Mouse (Mus musculus) forebrain, embryonic 12.5 days (tissue): ENCODE measurements around the gene Wfs1. TPM values are rescaled to one million over a fixed set of nuclear protein-coding genes. Genes with fewer than 3 reads are reported as not detected.

Experiments used
- ATAC-seq: fragments of 200-750 bp; cut with Nextera tagmentation; 2 replicates; pipeline ENCODE4 v1.8.0; 2017; ENCODE audit warnings: moderate TSS enrichment; ENCODE audit not compliant: low FRiP score
- H3K27ac ChIP-seq: fragments of 300-500 bp; sonication (generic); 2 replicates; pipeline ENCODE4 v1.5.1; 2016; ENCODE audit warnings: mild to moderate bottlenecking
- H3K27me3 ChIP-seq: fragments of 300-500 bp; sonication (generic); 2 replicates; pipeline ENCODE4 v1.6.1; 2016; ENCODE audit warnings: mild to moderate bottlenecking
- H3K36me3 ChIP-seq: fragments of 300-500 bp; sonication (generic); replicated peaks from 2 replicates; pipeline ENCODE4 v1.6.1; 2016; ENCODE audit warnings: mild to moderate bottlenecking
- H3K4me1 ChIP-seq: fragments of 300-500 bp; sonication (generic); 2 replicates; pipeline ENCODE4 v1.6.1; 2016
- H3K4me2 ChIP-seq: fragments of 300-500 bp; sonication (generic); 2 replicates; pipeline ENCODE4 v1.6.1; 2016; ENCODE audit warnings: mild to moderate bottlenecking, moderate library complexity
- H3K4me3 ChIP-seq: fragments of 300-500 bp; sonication (generic); replicated peaks from 2 replicates; pipeline ENCODE4 v1.5.1; 2016; ENCODE audit warnings: mild to moderate bottlenecking
- H3K9ac ChIP-seq: fragments of 300-500 bp; sonication (generic); 2 replicates; pipeline ENCODE4 v1.6.1; 2016; ENCODE audit warnings: mild to moderate bottlenecking
- H3K9me3 ChIP-seq: fragments of 300-500 bp; sonication (generic); 2 replicates; pipeline ENCODE4 v1.6.1; 2016
- WGBS: fragments of 180-500 bp; shearing (Covaris S2); methylation state at CpG from one replicate; pipeline ENCODE4 v1.1.7; 2016; 5-methylcytosine and 5-hydroxymethylcytosine counted together
- polyA plus RNA-seq: library from polyadenylated mRNA; unstranded; fragments of >200 nt; fragmentation: Nextera tagmentation; extraction: Ambion mirVana; gene quantifications from 2 replicates; pipeline ENCODE4 v1.2.1, GENCODE M21; 2016

The Wfs1 gene
- polyA plus RNA-seq, 1 experiment from 2014 or later: 7.8 TPM

DNA sequence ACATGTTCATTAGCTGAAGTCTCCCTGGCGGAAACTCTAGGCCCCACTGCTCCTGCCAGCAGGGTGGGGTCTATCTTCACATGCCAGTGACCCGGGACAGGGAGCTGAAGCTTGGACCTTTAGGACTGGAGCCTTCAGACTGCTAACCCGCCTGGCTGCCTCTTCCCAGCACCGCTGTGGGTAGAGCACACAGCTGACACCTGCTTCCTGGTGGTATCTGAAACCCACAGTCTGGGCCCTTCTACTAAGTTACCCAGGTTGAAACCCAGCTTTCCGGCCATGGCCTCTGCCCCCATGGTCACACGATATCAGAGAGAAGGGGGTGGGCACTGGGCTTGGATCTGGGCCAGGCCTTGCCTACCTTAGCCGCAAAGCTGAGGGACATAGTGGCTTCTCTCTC lies 9.4 kb downstream of the Wfs1 start:
- no peak overlapping the region for H3K27ac ChIP-seq
- no peak overlapping the region for H3K9ac ChIP-seq
- ATAC-seq: no peak
- H3K36me3 ChIP-seq: peaks cover 11% of the 10 kb centered on the region
- no peak overlapping the region for H3K4me3 ChIP-seq
- no peak overlapping the region for H3K4me2 ChIP-seq
- no peaks in the 10 kb centered on the region for H3K27me3 ChIP-seq
- H3K4me1 ChIP-seq: peaks cover 9% of the 10 kb centered on the region; the same call in 1 of the 2 replicates
- 91% methylated on average over 7 of the region's 7 CpGs for WGBS
- no peaks in the 10 kb centered on the region for H3K9me3 ChIP-seq

DNA sequence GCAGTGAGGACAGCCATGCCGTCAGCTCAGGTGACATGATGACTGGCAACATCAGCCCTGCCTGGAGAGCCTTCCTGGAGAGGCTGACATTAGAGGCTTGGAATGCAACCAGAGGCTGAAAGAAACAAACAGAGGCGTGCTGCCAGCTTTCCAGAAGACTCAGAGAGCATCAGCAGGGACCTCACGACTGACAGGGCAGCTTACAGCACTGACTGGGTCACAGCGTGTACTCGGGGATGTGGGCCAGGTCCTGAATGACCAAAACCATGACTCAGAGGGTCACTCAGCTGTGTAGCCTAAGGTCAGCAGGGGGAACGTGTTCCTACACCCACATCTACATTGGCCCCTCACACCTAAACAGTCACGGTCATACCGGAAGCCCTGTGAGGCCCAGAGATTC lies 10.0 kb downstream of the Wfs1 start:
- H3K27me3 ChIP-seq: no peaks in the 10 kb centered on the region
- peaks cover 9% of the 10 kb centered on the region; the same call in 1 of the 2 replicates for H3K4me1 ChIP-seq
- ATAC-seq: no peak
- no peak overlapping the region for H3K9ac ChIP-seq
- H3K4me2 ChIP-seq: no peak overlapping the region
- H3K9me3 ChIP-seq: no peaks in the 10 kb centered on the region
- WGBS: 86% methylated on average over 8 of the region's 8 CpGs
- peaks cover 11% of the 10 kb centered on the region for H3K36me3 ChIP-seq
- H3K27ac ChIP-seq: no peak overlapping the region
- H3K4me3 ChIP-seq: no peak overlapping the region

DNA sequence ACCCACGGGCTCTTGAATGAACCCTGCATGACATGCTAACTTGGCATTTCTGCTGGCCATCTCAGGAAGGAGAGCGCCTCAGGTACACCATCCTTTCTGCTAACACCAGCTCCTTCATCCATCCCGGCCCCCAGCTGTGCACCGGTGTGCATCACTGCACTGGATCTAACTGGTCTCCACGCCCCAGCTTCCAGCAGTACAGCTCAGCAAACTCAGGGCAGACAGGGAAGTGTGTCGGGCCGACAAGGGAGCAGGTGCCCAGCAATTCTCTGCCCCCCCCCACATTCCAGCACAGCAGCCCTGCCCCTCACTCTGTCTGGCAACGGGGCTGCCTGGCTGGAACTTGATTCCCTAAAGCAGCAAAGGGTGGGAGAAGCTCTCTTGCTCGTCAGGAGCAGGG lies 11.2 kb downstream of the Wfs1 start:
- Histone ChIP-seq H3K4me3 (no peak overlapping the region), H3K27ac (no peak overlapping the region), H3K36me3 (peaks cover 18% of the 10 kb centered on the region), H3K4me1 (peaks cover 9% of the 10 kb centered on the region; the same call in 1 of the 2 replicates), H3K4me2 (no peak overlapping the region), H3K27me3 (no peaks in the 10 kb centered on the region), H3K9me3 (no peaks in the 10 kb centered on the region), H3K9ac (0 out of 2 replicates have a peak overlapping the region, but pooled peaks have one; percentile 25)
- no peak for ATAC-seq
- 70% methylated on average over 9 of the region's 9 CpGs for WGBS

DNA sequence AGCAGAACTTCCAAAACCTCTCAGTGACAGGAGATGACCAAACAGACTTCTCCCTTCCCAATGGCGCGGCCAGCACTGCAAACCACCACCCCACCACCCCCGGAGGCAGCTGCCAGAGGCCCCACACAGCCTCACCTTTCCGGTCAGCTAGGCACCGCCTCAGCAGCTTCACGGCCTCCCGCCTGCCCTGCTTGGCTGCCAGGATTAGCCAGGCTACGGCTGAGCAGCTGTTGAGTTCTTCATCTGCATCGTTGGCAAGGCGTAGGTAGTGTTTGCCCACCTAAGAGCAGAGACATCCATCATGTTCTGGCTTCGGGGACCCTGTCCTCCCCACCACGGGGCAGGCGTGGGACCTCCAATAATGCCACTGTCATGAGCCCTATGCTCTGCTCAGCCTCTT lies 13.7 kb downstream of the Wfs1 start:
- no peak overlapping the region for H3K4me3 ChIP-seq
- H3K4me1 ChIP-seq: no peaks in the 10 kb centered on the region
- no peaks in the 10 kb centered on the region for H3K9me3 ChIP-seq
- no peak overlapping the region for H3K4me2 ChIP-seq
- ATAC-seq: no peak
- H3K27ac ChIP-seq: no peak overlapping the region
- peaks cover 32% of the 10 kb centered on the region for H3K36me3 ChIP-seq
- 87% methylated on average over 13 of the region's 13 CpGs for WGBS
- no peak overlapping the region for H3K9ac ChIP-seq
- 0 out of 2 replicates have a peak, but pooled peaks cover 3% of the 10 kb centered on the region for H3K27me3 ChIP-seq

DNA sequence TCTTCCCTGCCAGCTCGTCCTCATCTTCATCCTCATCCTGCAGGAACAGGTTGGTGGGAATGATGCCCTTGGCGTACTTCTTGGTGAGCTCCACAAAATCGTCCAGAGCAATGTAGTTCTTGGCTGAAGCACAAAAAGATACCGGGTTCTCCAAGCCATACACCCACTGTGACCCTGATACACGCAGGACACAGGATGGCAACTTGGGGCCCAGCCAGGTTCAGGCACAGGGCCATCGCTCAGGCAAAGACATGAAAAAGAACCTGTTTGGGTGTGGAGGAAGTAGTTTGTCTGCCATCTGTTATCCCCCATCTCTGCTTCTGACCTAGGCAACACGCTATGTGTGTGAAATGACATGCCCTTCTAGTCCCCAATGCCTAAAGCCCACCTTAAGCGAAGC lies 17.4 kb downstream of the Wfs1 start:
- ATAC-seq: no peak
- H3K4me2 ChIP-seq: no peak overlapping the region
- peaks cover 55% of the 10 kb centered on the region for H3K36me3 ChIP-seq
- H3K4me3 ChIP-seq: no peak overlapping the region
- no peak overlapping the region for H3K9ac ChIP-seq
- 89% methylated on average over 8 of the region's 8 CpGs for WGBS
- H3K27ac ChIP-seq: no peak overlapping the region
- H3K27me3 ChIP-seq: 0 out of 2 replicates have a peak, but pooled peaks cover 3% of the 10 kb centered on the region
- H3K4me1 ChIP-seq: no peaks in the 10 kb centered on the region
- no peaks in the 10 kb centered on the region for H3K9me3 ChIP-seq

DNA sequence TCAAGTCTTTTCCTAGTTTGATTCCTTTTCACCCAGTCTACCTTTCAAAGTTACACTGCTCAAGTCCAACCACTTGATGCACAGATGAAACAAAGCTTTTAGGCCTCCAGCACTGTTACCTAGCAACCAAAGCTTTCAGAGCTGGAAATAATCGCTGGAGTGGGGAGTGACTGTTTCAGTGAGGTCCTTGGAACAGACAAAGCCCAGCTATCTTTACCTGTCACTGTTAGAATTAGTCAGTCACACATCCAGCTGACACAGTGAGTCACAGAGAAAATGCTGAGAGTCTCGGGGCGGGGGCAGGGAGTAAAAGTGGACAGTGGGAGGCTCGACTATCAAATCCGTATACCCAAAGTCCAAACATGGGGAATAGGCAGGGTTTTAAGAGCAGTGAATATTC lies 28.5 kb downstream of the Wfs1 start:
- Histone ChIP-seq H3K9me3 (no peaks in the 10 kb centered on the region), H3K4me1 (peaks cover 17% of the 10 kb centered on the region), H3K9ac (no peak overlapping the region), H3K4me2 (peak overlapping the region; percentile 10; the same call in 1 of the 2 replicates), H3K36me3 (no peaks in the 10 kb centered on the region), H3K4me3 (no peak overlapping the region), H3K27me3 (0 out of 2 replicates have a peak, but pooled peaks cover 9% of the 10 kb centered on the region), H3K27ac (no peak overlapping the region)
- WGBS: 13% methylated on average over 5 of the region's 5 CpGs
- peak; percentile 44; the same call in 1 of the 2 replicates for ATAC-seq

DNA sequence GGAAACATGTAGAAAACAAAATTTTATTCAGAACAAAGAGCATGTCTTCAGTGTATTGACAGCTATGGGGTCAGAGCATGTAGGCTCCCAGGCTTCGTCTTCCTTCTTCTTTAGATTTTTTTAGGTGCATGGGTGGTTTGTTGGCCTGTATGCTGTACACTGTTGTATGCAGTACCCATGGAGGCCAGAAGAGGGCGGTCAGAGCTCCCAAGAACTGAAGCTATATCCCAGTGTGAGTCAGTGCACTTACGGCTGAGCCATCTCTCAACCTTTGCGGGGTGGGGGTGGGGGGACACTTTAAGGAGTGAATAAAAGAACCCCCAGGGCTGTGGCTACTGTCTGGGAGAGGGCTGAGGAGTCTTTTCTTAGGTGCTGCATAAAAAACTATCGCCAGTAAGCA lies 30.2 kb downstream of the Wfs1 start:
- Histone ChIP-seq H3K4me2 (no peak overlapping the region), H3K9ac (no peak overlapping the region), H3K4me3 (no peak overlapping the region), H3K27ac (no peak overlapping the region), H3K36me3 (no peaks in the 10 kb centered on the region), H3K27me3 (0 out of 2 replicates have a peak, but pooled peaks cover 9% of the 10 kb centered on the region), H3K4me1 (peaks cover 17% of the 10 kb centered on the region), H3K9me3 (no peaks in the 10 kb centered on the region)
- 30% methylated on average over 5 of the region's 5 CpGs for WGBS
- 0 out of 2 replicates have a peak, but pooled peaks have one; percentile 63 for ATAC-seq

DNA sequence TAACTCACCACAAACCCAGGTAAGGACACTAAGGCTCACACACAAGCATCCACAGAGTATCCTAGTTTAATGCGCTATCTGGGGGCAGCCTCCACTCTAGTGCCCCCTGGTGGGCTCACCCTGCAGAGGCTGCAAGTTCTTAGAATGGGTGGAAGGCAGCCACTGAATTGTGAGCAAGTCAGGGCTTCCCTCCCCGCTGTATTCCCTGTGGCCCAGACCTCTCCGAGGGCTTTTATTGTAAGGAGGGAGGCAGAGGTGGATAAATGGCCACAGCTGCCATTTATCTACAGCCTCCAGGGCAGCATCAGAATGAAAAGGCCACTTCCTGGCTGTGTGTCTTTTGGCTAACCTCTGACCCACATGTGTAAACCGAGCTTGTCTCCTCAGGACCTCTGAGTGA lies 33.6 kb downstream of the Wfs1 start:
- Histone ChIP-seq H3K9ac (no peak overlapping the region), H3K27ac (no peak overlapping the region), H3K4me1 (peaks cover 7% of the 10 kb centered on the region), H3K4me2 (no peak overlapping the region), H3K36me3 (no peaks in the 10 kb centered on the region), H3K27me3 (0 out of 2 replicates have a peak, but pooled peaks cover 9% of the 10 kb centered on the region), H3K4me3 (no peak overlapping the region), H3K9me3 (no peaks in the 10 kb centered on the region)
- peak; percentile 21; the same call in 1 of the 2 replicates for ATAC-seq
- 31% methylated on average over 4 of the region's 4 CpGs for WGBS

DNA sequence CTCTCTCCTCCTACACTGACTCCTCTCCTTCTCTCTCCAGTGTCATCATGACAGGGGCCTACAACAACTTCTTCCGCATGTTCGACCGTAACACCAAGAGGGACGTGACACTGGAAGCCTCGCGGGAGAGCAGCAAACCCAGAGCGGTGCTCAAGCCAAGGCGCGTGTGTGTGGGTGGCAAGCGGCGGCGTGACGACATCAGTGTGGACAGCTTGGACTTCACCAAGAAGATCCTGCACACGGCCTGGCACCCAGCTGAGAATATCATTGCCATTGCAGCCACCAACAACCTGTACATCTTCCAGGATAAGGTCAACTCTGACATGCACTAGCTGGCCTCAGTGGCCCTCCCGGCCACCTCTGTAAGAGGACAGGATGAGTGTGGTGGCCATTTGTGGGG lies 36.7 kb downstream of the Wfs1 start:
- Histone ChIP-seq H3K4me2 (no peak overlapping the region), H3K36me3 (no peaks in the 10 kb centered on the region), H3K27ac (no peak overlapping the region), H3K9me3 (no peaks in the 10 kb centered on the region), H3K4me1 (peaks cover under 1% of the 10 kb centered on the region; the same call in 1 of the 2 replicates), H3K9ac (no peak overlapping the region), H3K4me3 (no peak overlapping the region), H3K27me3 (peaks cover 35% of the 10 kb centered on the region)
- no peak for ATAC-seq
- WGBS: 93% methylated on average over 15 of the region's 15 CpGs

DNA sequence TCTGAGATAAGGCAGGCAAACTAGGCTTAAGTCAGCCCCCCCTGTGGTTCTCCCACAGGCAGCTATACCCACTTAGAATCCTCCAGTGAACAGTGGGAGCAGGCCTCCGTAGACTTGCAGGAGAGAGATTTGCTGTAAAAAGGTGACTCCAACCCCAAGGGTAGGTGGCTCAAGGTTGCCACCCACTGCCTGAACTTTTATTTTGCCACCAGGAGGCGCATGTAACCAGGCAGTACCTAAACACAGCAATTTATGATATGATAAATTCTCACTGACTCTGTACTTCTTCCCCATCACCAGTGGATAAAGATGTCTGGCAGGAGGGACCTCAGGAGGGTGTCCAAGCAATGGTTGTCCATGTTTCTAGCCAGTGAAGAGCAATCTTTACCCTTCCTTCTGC lies 38.1 kb downstream of the Wfs1 start:
- Histone ChIP-seq H3K9ac (no peak overlapping the region), H3K4me3 (no peak overlapping the region), H3K4me2 (no peak overlapping the region), H3K9me3 (no peaks in the 10 kb centered on the region), H3K4me1 (peaks cover 14% of the 10 kb centered on the region), H3K27ac (no peak overlapping the region), H3K36me3 (no peaks in the 10 kb centered on the region), H3K27me3 (peaks cover 38% of the 10 kb centered on the region)
- 61% methylated on average over 2 of the region's 2 CpGs for WGBS
- no peak for ATAC-seq

DNA sequence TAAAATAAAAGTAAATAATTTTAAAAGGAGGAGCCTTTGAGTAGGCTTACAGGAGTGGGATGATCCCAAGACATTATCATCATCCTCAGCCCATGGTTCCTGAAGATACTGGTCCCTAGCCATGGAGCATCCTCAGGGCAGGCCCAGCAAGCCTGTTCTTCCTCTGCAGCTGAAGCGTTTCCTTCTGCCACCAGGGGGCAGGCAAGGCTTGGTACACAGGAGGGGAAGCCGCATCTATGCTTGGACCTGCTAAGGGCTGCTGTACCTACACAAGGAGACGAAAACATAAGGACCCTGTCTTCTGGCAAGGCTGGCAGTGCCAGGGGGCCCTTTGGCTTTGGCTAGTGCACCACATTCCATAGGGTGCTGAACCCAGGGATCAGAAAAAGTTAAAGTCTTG lies 40.2 kb downstream of the Wfs1 start:
- H3K4me1 ChIP-seq: peaks cover 28% of the 10 kb centered on the region
- no peak overlapping the region for H3K9ac ChIP-seq
- no peak overlapping the region for H3K27ac ChIP-seq
- WGBS: 13% methylated on average over 3 of the region's 3 CpGs
- H3K36me3 ChIP-seq: no peaks in the 10 kb centered on the region
- no peak overlapping the region for H3K4me3 ChIP-seq
- ATAC-seq: peak; percentile 8; the same call in 1 of the 2 replicates
- no peaks in the 10 kb centered on the region for H3K9me3 ChIP-seq
- H3K27me3 ChIP-seq: peaks cover 58% of the 10 kb centered on the region
- H3K4me2 ChIP-seq: no peak overlapping the region

DNA sequence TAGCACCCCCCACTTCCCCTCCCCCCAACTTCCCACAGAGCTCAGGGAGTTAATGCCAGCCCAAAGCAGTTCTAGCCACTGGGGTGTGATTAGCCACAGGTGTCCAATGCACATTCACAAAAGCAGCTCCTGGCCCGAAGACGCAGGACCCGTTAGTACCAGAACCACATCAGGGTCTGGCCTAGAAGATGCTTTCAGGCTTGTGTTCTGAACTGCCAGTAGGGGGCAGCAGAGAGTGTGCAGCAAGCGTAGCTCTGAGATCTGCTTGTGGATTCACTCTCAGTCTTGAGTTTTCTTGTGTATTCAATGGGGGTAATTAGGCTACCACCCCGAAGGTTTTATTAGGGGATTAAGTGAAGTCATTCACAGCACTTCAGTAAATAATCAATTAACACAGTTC lies 42.6 kb downstream of the Wfs1 start:
- Histone ChIP-seq H3K4me2 (no peak overlapping the region), H3K27ac (0 out of 2 replicates have a peak overlapping the region, but pooled peaks have one; percentile 65), H3K36me3 (no peaks in the 10 kb centered on the region), H3K9me3 (no peaks in the 10 kb centered on the region), H3K4me1 (peaks cover 28% of the 10 kb centered on the region), H3K4me3 (no peak overlapping the region), H3K27me3 (peaks cover 58% of the 10 kb centered on the region), H3K9ac (no peak overlapping the region)
- WGBS: 9% methylated on average over 5 of the region's 5 CpGs
- ATAC-seq: peak; percentile 37; the same call in 1 of the 2 replicates

DNA sequence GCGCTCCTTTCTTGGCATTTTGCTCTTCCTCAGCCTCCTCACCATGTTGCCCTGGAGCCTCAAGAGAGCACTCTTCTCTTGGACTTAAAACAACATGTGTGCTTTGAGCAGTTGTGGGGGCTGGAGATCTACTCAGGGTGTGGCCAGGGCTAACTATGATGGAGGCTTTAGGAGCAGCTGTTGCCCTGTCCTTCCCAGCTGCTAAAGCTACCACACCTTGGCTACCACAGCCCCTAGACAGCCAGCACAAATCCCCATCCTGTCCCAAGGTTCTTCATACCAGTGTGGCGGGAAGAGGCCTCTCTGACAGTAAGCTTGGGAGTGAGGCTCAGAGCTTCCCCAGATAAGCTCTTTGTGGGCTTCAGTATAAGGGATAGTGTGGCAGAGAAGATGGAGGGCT lies 43.3 kb downstream of the Wfs1 start:
- Histone ChIP-seq H3K4me1 (peaks cover 28% of the 10 kb centered on the region), H3K4me3 (no peak overlapping the region), H3K27me3 (peaks cover 58% of the 10 kb centered on the region), H3K4me2 (no peak overlapping the region), H3K9me3 (no peaks in the 10 kb centered on the region), H3K27ac (peak overlapping the region; percentile 65), H3K36me3 (no peaks in the 10 kb centered on the region), H3K9ac (no peak overlapping the region)
- WGBS: 73% methylated on average over 2 of the region's 2 CpGs
- no peak for ATAC-seq
